Mouse (Mus musculus): ENCODE measurements around the gene Tmem14a.
"Not testable (repeated sequence)": the region's sequence is repeated elsewhere in the genome, so short reads cannot be mapped to it uniquely, and the experiment has no call there.

The Tmem14a gene

DNA sequence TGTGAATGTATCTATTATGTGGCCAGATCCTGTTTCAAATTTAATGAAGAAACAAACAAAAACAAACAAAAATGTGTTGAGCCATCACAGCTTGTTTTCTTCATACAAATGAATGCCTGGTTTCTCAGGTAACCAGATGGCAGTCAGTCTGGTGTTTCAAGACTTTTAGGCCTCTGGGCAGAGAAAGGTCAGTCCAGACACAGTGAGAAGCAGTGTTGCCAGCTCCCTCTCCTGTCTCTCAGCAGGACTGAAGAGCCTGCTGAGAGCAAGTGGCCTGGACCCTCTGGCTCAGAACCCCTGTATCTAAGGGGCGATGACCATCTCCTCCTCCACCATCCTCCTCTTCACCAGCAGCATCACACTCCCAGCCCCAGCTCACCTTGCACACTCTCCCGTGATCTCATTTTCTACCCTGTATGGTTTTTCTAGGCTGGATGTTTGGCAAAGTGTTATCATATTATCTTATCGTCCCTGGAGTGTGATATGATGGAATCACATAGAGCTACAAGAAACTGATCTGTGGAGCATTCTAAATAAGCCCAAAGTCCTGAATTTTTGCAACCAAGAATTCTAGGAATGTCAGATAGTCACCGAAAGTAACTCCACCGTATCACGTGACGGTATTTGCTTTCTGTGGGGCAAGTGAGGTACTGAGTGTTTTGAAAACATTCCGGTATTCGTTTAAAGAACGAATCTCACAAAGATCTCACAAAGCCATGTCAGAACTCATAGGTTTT is 34.4 kb downstream of the Tmem14a start:
- no peak for DNase-seq (ENCODE audit: low spot score in 2 of 2)

DNA sequence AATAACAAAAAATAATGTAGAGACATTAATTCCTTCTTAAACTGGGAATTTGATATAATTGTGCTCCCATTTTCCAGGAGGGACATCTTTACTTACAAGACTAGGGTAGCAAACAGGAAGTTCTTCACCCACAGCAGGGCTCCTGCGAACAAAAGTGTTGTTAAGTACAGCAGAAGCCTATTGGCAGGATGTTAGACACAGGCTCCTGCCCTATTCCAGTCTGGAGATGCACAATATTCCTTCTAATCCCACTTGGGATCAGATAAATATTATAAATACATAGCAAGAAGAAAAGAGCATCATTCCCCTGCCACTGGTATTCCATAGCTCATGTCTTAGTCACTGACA is 34.9 kb downstream of the Tmem14a start:
- DNase-seq (ENCODE audit: low spot score in 2 of 2): no peak

DNA sequence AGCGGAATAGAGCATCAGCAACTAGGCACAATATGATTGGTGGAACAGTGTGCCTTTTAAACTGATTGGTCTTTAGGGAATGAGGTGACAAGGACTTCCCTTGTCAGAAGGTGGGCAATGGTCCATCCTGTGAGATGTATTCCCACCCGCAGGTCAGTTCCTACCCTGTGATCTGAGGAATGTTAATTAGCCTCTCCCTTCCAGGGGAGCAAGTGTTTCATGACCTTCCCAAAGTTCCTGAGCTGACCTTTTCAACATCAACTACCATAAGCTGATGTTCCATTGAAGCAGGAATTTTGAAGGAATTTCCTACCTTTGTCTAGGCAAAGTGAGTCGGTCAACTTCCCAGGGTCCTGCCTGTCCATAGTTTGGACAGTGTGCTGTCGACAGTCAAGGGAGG is 35.5 kb downstream of the Tmem14a start:
- DNase-seq (ENCODE audit: low spot score in 2 of 2): no peak

DNA sequence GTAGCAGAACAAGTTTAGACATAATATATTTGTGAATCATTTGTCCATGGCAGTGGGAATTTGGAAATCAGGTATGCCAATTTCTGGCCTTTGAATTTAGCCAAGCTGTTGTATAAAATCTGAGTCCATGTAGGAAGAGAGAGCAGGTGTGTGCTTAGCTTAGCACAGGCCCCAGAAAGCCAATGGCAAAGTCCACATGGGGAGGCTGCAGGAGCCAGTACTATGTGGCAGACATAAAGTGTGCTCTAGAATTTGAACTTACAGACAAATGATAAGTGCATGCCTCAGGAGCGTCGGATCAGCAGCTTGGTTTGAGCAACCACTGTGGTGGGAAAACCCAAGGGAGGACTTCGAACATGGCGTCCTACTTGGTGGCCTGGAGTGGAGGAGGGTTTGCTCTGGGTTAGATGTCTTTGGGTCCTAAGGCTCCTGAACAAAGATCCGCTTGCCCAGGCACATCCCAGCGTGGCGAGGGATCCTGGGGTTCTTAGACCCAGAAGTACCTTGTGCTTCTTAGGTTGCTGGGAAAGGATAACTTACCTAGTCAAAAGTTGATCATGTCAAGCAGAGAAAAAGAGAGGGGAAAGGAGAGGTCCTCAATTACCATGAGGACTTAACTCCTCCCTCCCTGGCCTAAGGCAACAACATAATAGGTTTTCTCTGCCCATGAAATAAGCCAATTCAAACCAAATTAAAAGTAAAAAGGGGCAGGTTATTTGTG is 37.4 kb downstream of the Tmem14a start:
- DNase-seq (ENCODE audit: low spot score in 2 of 2): no peak

DNA sequence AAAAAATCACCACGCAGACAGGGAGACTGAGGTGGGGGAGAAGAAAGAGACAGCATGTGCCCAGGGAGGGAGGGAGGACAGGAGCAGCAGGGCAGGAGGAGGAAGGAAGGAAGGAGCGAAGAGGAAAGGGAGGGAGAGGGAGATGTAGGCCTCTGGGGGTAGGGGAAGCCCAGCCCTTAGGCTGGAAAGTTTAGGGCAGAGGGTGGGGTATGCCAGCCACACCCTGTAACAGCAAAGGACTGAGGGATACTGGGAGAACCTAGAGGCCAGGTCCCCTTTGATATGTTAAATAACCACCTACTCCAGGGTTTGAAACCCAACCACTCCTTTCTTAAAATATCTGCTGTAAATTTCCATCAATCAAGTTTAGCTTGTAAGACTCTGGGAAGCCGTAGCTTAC is 38.0 kb downstream of the Tmem14a start:
- no peak for DNase-seq (ENCODE audit: low spot score in 2 of 2)

DNA sequence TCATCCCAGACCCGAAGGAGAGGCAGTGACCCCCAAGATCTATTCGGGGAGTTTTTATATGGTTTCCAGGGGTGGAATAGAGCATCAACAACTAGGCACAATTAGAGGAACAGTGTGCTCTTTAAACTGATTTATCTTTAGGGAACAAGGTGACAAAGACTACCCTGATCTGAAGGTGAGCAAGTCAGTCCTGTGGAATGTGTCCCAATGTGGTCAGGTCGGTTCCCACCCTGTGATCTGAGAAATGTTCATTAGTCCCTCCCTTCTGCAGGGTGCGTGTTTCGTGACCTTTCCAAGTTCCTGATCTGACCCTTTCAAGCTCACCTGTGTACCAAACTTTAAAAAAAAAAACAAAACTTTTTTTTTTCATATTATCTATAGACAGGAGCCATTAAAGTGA is 38.5 kb downstream of the Tmem14a start:
- no peak for DNase-seq (ENCODE audit: low spot score in 2 of 2)

DNA sequence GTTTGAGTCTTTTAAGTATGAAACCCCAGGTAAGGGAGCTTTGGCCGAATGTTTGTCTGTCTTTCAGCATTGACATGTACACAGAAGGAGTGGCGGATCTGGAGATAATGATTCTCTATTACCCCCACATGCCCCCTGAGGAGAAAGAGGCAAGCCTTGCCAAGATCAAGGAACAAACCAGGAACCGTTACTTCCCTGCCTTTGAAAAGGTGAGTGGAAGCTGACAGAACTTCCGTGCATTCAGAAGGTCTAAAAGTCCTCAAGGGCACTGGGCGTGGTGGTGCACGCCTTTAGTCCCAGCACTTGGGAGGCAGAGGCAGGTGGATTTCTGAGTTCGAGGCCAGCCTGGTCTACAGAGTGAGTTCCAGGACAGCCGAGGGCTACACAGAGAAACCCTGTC is 41.6 kb downstream of the Tmem14a start:
- not testable (repeated sequence) for DNase-seq (ENCODE audit: low spot score in 2 of 2)

DNA sequence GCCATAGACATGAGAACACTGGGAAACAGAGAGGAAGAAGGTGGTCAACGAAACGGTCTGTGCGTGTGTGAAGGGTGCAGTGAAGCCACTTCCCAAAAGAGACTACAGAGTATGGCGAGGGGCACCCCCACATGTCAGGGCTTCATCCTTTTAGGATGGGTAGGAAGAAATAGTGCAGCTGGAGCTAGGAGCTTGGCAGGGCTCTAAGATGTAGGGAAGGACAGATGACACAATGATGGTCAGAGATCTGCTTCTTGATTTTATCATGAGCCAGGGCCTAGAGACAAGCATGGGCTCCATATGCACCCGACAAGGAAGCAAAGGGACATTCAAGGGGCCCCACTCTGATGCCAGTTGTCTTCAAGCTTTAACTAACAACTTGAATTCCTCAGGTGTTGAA is 44.0 kb downstream of the Tmem14a start:
- DNase-seq (ENCODE audit: low spot score in 2 of 2): no peak

DNA sequence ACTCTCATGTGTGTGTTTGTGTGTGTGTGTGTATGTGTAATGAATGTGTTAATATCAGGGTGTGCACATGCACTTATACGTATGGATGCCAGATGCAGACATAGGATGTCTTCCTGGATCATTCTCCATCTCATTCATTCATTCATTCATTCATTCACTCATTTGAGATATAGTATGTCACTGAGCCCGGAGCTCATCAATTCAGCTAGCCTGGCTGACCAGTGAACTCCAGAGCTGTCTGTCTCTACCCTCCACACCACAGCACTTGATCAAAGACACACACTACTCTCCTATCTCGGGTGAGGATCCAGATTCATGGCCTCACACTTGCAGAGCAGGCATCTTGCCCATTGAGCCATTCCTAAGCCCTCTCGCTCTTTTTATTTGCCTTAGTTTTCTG is 45.6 kb downstream of the Tmem14a start:
- DNase-seq (ENCODE audit: low spot score in 2 of 2): no peak

DNA sequence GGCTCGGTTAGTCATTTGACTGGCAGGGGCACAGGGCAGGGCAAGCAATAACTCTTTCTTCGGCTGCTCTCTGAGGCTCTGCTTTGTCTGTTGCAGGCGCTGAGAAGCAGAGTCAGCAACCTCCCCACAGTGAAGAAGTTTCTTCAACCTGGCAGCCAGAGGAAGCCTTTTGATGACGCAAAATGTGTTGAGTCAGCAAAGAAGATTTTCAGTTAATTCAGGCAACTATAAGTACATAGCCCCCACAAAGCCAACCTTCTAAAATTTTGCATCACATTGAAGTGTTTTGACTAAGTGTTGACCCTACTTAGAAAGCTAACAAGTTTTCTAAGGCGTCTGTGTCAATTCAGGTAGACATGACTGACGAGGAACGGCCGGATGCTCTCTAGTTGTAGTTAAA is 46.4 kb downstream of the Tmem14a start:
- no peak for DNase-seq (ENCODE audit: low spot score in 2 of 2)

DNA sequence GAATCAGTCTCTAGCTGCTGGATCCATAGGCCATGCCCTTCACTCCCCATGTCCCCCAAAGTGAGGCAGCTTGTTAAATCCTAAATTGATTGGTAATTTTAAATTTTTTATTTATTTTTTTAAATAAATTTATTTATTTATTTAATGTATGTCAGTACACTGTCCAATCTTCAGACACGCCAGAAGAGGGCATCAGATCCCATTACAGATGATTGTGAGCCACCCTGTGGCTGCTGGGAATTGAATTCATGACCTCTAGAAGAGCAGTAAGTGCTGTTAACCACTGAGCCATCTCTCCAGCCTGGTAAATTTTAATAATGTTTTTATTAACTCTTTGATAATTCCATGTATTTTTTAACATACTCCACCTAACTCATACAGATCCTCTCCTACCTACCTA is 48.4 kb downstream of the Tmem14a start:
- DNase-seq (ENCODE audit: low spot score in 2 of 2): no peak

DNA sequence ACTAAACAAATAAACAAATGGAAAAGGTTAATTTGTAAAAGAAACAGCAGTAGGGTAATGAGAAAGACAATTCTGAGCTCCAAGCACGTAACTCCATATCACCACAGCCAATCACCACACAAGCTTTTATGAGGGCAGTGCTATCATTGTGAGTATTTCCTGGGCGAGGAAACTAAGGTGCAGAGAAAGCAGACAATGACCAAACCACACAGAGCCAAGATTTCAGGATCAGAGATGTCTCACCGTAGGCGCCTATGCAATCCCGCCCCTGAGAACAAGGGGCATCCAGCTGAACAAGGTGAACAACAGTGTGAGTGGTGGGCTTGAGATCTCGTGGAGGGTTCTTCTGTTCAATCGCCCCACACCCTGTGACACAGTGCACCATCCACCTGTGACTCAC is 49.1 kb downstream of the Tmem14a start:
- not testable (repeated sequence) for DNase-seq (ENCODE audit: low spot score in 2 of 2)

DNA sequence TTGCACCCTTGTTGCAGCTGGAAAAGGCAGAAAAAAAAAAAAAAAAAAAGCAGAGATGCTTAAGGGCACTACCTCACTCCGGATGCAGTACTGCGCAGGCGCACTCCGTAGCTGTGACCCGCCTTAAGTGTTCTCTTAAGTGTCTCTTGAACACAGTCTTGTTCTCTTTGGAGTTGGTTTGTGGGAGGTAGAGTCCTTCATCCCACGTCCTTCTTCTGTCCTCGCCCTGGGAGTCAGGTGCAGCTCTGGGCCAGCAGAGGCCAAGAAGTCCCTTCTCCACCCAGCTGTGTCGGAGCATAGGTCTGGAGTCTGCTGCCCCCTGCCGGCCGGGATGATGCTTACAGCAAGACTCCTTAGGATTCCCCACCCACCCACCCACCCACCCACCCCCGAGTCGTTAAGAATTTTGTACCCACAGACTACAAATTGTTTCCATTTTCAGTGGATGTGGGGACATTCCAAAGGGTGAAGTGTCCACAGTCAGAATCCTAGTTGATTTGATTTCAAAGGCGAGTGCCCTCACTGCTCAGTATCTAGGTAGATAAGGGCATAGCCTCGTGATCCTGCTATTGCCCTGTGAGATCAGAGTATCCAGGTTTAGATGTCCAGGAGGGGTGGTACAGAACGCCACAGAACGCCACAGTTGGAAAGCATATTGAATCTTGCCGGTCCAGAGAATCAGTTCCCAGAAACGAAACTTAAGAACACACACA is 53.1 kb downstream of the Tmem14a start:
- DNase-seq (ENCODE audit: low spot score in 2 of 2): peak; percentile 72 to 73

DNA sequence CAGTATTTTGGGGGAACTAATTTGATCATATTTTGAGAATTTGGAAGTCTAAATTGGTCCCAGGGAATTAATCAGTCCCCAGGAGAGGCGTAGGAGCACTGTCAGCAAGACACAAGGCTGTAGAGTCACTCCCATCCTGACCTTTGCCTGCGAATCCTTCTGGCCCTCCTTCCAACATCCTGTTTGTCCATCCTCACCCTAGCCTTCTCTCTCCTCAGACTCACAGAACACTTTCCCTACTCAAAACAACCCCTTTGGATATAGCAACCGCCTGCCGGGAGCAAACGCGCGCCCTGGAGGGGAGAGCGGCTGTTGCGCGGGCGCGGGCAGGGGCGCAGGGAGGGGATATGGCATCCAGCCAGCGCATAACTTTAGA is 53.7 kb downstream of the Tmem14a start:
- peak in 1 of 2 experiments; percentile 7 for DNase-seq (ENCODE audit: low spot score in 2 of 2)

DNA sequence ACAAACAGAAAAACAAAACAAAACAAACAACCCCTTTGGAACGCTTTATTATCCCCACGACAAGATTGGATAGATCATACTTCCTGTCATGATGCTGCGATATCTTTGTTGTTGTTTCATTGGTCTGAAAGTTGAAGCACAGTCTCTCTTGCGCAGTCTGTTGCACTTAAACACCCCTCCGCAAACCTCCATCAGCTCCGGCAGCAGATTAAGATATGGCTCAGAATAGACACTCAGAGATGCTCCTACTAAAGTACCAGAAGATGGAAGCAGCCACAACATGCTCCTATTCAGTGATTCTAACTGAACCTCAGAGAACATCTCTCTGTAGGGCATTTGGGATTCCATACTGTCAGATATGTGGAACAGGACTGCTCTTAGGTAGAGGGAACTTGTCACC is 54.7 kb downstream of the Tmem14a start:
- DNase-seq (ENCODE audit: low spot score in 2 of 2): no peak

DNA sequence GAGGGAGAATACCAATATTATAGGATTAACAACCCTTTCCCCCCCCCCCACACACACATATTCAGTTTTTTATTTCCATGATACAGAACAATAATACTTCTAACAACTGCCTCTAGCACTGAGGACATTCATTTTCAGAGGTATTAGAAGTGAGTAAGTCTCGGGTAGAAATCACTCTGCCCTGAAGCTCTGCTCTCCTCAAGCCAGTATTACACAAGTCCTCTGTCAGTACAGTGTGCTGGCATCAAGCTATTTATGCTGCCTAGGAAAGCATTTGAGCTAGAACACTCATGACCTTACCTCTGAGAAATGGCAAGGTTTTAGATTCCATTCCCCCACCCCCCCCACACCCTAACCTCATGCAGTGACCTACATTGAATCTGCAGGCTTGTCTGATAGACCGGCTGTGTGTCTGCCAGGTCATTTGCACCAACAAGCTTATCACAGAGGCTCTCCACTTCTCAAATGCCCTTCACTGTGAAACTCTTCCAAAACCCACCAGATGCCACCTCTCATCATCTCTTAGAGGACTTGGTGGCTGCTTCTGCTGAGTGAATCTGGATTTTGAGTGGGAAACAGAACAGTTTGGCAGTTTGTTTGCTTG is 56.2 kb downstream of the Tmem14a start:
- no peak for DNase-seq (ENCODE audit: low spot score in 2 of 2)

DNA sequence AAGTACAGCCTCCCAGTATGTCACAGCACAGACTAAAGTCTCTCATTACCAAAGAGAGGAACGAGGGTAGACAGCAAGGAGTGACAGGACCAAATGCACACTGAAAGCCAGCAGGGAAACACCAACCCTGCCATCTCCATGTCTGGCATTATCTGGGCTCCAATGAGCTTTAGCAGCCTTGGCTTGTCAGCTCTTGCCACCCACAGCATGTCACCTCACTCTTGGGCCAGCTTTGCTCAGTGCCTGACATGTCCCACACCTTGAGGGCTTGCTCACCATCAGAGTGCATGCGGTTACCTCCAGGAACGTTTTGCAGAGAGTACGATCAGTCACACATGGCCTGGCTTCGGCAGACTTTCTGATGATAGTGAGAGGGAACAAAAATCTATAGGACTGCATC is 57.0 kb downstream of the Tmem14a start:
- DNase-seq (ENCODE audit: low spot score in 2 of 2): not testable (repeated sequence)

DNA sequence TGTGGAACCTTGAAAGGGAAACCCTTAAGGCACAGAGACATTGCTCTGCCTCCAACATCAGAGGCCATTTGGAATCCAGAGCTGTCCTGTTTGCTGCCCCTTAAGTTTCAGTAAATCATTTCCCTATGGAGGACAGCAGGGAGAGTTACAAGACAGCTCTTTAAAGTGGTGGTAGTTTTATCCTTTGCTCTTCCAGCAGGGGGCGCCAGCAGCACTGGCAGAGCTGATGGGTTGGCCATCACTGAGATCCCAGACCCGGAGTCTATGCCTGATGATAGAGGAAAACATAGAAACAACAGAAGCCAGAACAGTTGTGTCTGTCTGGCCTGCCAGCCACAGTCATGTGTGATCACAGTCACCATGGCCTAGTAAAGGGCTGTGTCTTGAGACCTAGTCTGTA is 57.8 kb downstream of the Tmem14a start:
- DNase-seq (ENCODE audit: low spot score in 2 of 2): not testable (repeated sequence)

Data from right cerebral cortex, adult 2 months (tissue).